Mouse (Mus musculus) B cell, adult 67 days (primary cell): Measurements from ENCODE around the gene Akap11. TPM values are rescaled to one million over a fixed set of nuclear protein-coding genes. Genes with fewer than 3 reads are reported as not detected.

ENCODE experiments used
- total RNA-seq, 2 experiments: library from RNA; stranded (reverse); gene quantifications; 4 replicates each; pipeline ENCODE4 v1.2.4; 2023

Akap11 gene
- total RNA-seq: 10 to 100 TPM; 41.6 to 41.9 TPM

GRCm38 (mm10) chr14:78536281-78537165 lies at the start of gene Akap11:
Gene Akap11, minus strand, starts transcription at chr14:78536808.

Other genes starting within 250 kb of the Akap11 start
- under 1 TPM; 0.23 to 0.47 TPM for gene Tnfsf11, start 228.8 kb downstream of the Akap11 start, total RNA-seq
- 1 to 10 TPM; 1.9 to 2.0 TPM for gene Dgkh, start 196.0 kb upstream of the Akap11 start, total RNA-seq